Mouse (Mus musculus) right cerebral cortex, adult 18-20 months (tissue): ENCODE results near the gene Sfi1.
"Not testable (repeated sequence)": the region's sequence is repeated elsewhere in the genome, so short reads cannot be mapped to it uniquely, and the experiment has no call there.

Experiments used
- DNase-seq: peaks from one replicate; pipeline ENCODE4 v3.0.0; 2022; ENCODE audit warnings: mixed read lengths

The Sfi1 gene

GRCm38 (mm10) chr11:3143984-3144383, 49.3 kb downstream of the Sfi1 start:
- not testable (repeated sequence) for DNase-seq

- DNase-seq: peak; percentile 81
These were observed 50.9 kb downstream of the Sfi1 start for GRCm38 (mm10) chr11:3142413-3142812.

GRCm38 (mm10) chr11:3140967-3141535, 52.2 kb downstream of the Sfi1 start:
- not testable (repeated sequence) for DNase-seq

- DNase-seq: not testable (repeated sequence)
These were observed 54.9 kb downstream of the Sfi1 start for GRCm38 (mm10) chr11:3138323-3138722.

- not testable (repeated sequence) for DNase-seq
These were observed 56.0 kb downstream of the Sfi1 start for GRCm38 (mm10) chr11:3137279-3137678.

- DNase-seq: not testable (repeated sequence)
These were observed 57.3 kb downstream of the Sfi1 start for GRCm38 (mm10) chr11:3135956-3136355.

GRCm38 (mm10) chr11:3135391-3135790, 57.9 kb downstream of the Sfi1 start:
- DNase-seq: not testable (repeated sequence)

GRCm38 (mm10) chr11:3133360-3133759, 59.9 kb downstream of the Sfi1 start:
- DNase-seq: not testable (repeated sequence)

- DNase-seq: not testable (repeated sequence)
These were observed 60.3 kb downstream of the Sfi1 start for GRCm38 (mm10) chr11:3132957-3133356.

- DNase-seq: peak; percentile 69
These were observed 61.3 kb downstream of the Sfi1 start for GRCm38 (mm10) chr11:3132001-3132400.

- DNase-seq: peak; percentile 83
These were observed 63.4 kb downstream of the Sfi1 start for GRCm38 (mm10) chr11:3129852-3130251.

- DNase-seq: not testable (repeated sequence)
These were observed 64.0 kb downstream of the Sfi1 start for GRCm38 (mm10) chr11:3129276-3129675.

- DNase-seq: not testable (repeated sequence)
These were observed 65.9 kb downstream of the Sfi1 start for GRCm38 (mm10) chr11:3127303-3127795.

- peak; percentile 98 for DNase-seq
These were observed 66.6 kb downstream of the Sfi1 start for GRCm38 (mm10) chr11:3126478-3127302.

- not testable (repeated sequence) for DNase-seq
These were observed 67.3 kb downstream of the Sfi1 start for GRCm38 (mm10) chr11:3125922-3126321.

GRCm38 (mm10) chr11:3124932-3125810, 68.1 kb downstream of the Sfi1 start:
- not testable (repeated sequence) for DNase-seq

GRCm38 (mm10) chr11:3114403-3114802, 78.9 kb downstream of the Sfi1 start:
- DNase-seq: no peak

- no peak for DNase-seq
These were observed 87.1 kb downstream of the Sfi1 start for GRCm38 (mm10) chr11:3106154-3106553.

GRCm38 (mm10) chr11:3105261-3105731, 88.0 kb downstream of the Sfi1 start:
- no peak for DNase-seq

GRCm38 (mm10) chr11:3104501-3105260, 88.6 kb downstream of the Sfi1 start:
- DNase-seq: not testable (repeated sequence)

- no peak for DNase-seq
These were observed 89.6 kb downstream of the Sfi1 start for GRCm38 (mm10) chr11:3103619-3104164.

- DNase-seq: not testable (repeated sequence)
These were observed 90.6 kb downstream of the Sfi1 start for GRCm38 (mm10) chr11:3102626-3103025.
